Mouse (Mus musculus): ENCODE measurements around the gene Ly6g6e. TPM values are rescaled to one million over a fixed set of nuclear protein-coding genes. Genes with fewer than 3 reads are reported as not detected.

Ly6g6e gene
- total and polyA plus RNA-seq, 3 experiments: 0.34 TPM; not detected in 2

GRCm38 (mm10) chr17:35049561-35050016 is 27.1 kb upstream of the Ly6g6e start, which contains the start of gene Clic1:
TSS of gene Clic1 (plus strand) at chr17:35049966.
- DNase-seq: peak; percentile 51

- peak; percentile 86 for DNase-seq
These were observed 26.5 kb upstream of the Ly6g6e start for GRCm38 (mm10) chr17:35050126-35050750.

GRCm38 (mm10) chr17:35051156-35052086 is 25.3 kb upstream of the Ly6g6e start:
- peak; percentile 86 for DNase-seq

GRCm38 (mm10) chr17:35052271-35052798 is 24.4 kb upstream of the Ly6g6e start:
- DNase-seq: no peak

- DNase-seq: no peak
These were observed 20.8 kb upstream of the Ly6g6e start for GRCm38 (mm10) chr17:35055691-35056495.

GRCm38 (mm10) chr17:35057090-35057489 is 19.6 kb upstream of the Ly6g6e start:
- no peak for DNase-seq

GRCm38 (mm10) chr17:35058316-35058715 is 18.4 kb upstream of the Ly6g6e start:
- no peak for DNase-seq

- DNase-seq: peak; percentile 88
These were observed 17.5 kb upstream of the Ly6g6e start, which contains the start of gene Ddah2 for GRCm38 (mm10) chr17:35058911-35059892. TSS of gene Ddah2 (plus strand) at chr17:35059035.

GRCm38 (mm10) chr17:35060071-35060470 is 16.6 kb upstream of the Ly6g6e start:
- no peak for DNase-seq

- DNase-seq: no peak
These were observed 15.9 kb upstream of the Ly6g6e start for GRCm38 (mm10) chr17:35060737-35061297.

GRCm38 (mm10) chr17:35061299-35061698 is 15.4 kb upstream of the Ly6g6e start:
- no peak for DNase-seq

GRCm38 (mm10) chr17:35063466-35063865 is 13.2 kb upstream of the Ly6g6e start:
- no peak for DNase-seq

GRCm38 (mm10) chr17:35064378-35064877 is 12.3 kb upstream of the Ly6g6e start:
- DNase-seq: no peak

GRCm38 (mm10) chr17:35064951-35065947 is 11.5 kb upstream of the Ly6g6e start, which contains the start of gene Ly6g6c:
TSS of gene Ly6g6c (plus strand) at chr17:35065388.
- DNase-seq: no peak

GRCm38 (mm10) chr17:35066084-35066483 is 10.6 kb upstream of the Ly6g6e start, which contains the start of gene Mpig6b:
TSS of gene Mpig6b (minus strand) at chr17:35066184.
- DNase-seq: no peak

- DNase-seq: no peak
These were observed 8.3 kb upstream of the Ly6g6e start for GRCm38 (mm10) chr17:35068213-35068914.

GRCm38 (mm10) chr17:35070556-35071229 is 6.0 kb upstream of the Ly6g6e start:
- DNase-seq: no peak
